Mouse (Mus musculus) frontal cortex, adult (tissue): Measurements from ENCODE around the gene Rai1.

Source experiments
- ATAC-seq: cut with Nextera tagmentation; 2 replicates; pipeline ENCODE4 v1.9.2; 2017; ENCODE audit warnings: mild to moderate bottlenecking, moderate library complexity, mixed read lengths; ENCODE audit not compliant: low TSS enrichment

Rai1 gene

DNA sequence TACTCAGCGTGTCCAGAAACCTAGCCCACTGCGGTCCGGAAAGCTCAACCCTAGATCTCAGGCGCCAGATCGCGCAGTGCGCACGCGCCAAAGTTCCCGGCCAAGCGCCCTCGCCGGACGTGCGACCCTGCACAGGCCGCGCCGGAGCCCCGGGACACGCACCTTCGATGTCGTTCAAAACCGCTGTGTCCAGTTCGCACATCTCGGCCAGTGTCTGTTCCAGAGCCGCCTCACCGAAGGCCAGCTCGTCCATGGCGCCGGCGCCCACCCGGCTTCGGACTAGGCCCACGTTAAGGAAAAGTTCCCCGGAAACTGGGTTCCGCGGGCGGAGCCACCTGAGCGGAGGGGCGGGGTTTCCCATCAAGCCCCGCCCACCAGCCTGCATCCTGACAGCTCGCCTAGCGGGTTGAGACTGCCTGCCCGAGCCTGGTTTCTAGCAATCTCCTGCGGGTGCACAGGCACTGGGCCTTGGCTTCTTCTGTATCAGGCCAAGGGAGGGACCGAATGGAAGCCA, 115.5 kb downstream of the Rai1 start:
- ATAC-seq: peak; percentile 75

DNA sequence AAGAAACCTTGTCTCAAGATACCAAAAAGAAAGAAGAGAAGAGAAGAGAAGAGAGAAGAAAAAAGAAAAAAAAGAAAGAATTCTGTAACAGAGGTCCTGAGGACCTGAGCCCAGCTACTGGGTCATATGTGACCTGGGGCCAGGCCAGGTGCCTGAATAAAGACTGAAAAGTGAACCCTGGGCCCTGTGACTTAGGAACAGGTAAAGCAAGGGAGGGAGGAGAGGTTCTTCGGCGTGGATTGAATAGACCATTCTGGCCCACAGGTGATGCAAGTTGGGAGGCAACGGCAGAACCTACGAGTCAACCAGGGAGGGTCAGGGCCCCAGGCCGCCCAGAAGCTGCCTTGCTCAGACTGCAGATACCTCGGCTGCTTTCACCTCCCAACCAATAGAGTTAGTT, 116.6 kb downstream of the Rai1 start:
- ATAC-seq: no peak

DNA sequence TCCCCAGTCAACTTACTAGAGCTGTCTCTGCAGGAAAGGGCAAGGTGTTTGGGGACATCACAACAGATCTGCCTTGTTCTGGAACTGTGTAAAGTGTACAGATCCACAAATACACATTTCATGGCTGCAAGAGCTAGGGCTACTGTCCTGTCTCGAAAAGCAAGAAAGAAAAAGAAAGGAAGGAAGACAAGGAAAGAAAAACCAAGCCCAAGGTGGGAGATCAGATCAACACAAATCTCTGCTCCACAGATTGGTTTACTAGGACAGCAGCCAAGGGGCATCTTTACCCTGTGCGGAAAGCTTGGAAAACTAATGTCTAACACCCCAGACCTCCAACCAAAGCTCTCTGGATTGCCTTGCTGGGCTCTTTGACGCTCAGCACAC, 117.3 kb downstream of the Rai1 start:
- ATAC-seq: no peak

DNA sequence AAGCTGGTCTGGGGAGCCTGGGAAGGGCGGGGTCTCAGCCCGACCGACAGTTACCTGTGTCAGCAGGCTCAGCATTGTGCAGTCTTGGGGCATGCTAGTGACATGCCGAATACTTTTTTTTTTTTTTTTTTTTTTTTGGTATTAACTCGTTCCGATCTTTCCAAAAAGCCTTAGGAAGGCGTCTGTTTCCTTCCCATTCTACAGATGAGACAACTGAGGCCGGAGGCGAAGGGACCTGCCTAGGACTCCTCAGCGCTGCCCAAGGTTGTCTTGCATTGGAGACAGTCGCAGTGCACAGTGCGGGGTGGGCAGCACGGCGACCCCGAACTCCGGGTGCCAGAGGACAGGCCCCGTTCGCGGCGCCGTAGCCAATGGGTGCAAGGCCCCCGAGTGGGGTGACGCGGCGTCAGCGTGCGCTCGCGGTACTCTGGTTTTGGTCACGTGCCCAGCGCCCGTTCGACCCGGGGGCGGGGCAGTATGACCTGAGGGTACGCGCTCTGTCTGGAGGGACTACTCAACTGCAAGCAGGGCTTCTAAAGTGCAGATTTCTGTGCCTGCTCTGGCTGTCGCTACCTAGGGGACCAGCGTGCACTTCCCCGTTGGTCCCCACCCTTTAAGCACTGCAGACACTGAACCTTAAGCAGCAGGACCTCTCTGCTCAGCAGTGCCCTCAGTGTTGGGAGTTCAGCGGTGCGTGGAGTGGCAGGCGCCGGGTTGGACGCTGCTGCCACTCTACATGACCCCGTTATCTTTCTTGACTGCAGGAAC, 117.8 kb downstream of the Rai1 start, which contains the start of gene Srebf1:
Gene Srebf1 (minus strand): TSS at position 113 of the 768 bp plus-strand sequence.
- peak; percentile 25 for ATAC-seq

DNA sequence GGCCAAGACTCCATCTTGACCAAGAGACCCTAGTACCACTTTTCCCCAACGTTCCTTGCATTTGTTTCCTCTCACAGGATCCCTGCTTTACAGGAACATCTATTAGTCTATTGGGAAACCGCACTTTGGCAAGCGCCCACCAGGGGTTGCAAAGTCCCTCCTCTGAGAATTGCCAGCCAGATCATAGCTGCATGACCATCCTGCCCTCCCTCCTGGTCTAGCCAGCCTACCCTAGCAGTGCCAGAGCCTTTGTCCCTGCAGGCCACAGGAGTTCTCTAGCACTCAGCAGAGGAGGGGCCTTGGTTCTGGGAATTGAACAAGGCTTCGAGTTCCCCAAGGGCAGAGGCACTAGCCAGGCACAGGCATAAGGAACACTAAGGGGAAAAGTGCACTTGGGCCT, 119.9 kb downstream of the Rai1 start:
- ATAC-seq: no peak

DNA sequence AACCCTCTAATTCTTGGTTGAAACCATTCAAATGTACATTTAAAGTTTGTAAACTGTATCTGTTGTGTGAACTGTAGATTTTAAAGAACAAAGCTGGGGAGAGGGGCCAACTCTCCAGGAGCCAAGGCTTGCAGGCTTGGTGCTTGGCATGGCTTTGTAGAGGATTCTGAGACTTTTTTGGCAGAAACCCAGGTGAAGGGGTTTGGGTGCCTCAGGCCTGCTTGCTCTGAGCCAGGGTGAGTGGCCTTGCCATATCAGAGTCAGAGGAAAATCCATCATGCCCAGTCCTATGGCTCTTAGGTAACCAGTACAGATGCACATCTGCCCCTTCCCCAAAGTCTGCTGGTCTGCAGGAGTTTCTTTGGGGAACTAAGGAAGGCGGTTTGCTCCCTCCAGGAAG, 121.1 kb downstream of the Rai1 start:
- no peak for ATAC-seq

DNA sequence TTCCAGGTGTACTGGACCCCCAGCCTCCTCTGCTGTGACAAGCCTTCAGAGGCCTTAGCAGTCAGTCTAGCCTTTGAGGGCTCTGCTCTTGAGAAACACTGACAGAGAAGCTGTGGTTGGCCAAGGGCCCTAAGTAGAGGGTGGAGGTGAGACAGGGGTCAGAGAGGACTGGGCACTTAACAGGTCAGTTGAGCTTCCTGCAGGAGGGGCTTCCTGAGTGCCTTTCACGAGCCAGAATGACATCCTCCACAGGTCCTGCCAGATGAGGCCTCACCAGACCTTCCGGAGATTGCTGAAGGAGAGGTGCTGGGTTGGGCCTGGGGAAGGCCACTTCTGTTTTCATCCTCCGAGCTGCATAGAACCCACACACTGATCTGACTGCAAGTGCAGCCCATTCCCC, 123.7 kb downstream of the Rai1 start:
- ATAC-seq: no peak

DNA sequence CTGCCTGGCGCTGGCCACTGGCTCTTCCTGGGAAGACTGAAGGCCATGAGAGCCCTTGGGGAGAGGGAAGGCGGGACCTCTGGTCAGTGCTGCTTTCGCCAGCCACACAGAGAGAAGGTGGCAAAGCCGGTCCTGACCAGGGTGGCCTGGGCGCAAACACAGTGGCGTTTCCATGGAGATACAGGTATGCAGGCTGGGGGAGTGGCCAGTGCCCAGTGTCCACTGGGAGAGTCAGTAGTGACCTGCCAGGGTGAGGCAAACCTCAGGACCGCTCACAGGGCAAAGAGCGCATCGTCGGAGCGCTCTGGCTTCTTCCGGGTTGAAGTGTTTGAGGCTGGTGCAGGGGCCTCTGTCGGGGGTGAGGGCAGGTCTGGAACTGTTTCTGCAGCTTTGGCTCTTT, 125.0 kb downstream of the Rai1 start:
- no peak for ATAC-seq

DNA sequence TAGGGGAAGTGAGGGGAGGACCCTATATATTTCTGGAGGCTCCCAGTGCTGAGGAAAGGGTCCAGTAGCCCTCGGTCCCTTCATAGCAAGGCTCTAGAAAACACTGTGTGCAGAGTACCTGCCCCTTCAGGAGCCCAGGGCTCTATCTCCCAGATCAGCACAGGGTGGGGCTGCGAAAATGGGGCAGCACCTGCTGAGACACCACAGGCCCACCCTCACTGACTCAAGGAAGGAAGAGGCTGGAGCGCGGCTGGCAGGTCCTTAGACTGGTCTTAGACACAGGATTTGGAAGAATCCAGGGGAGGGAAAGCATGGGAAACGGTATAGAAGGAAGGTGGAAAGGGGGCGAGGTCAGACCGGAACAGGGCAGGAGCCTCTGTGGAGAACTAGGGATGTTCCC, 125.7 kb downstream of the Rai1 start:
- no peak for ATAC-seq

DNA sequence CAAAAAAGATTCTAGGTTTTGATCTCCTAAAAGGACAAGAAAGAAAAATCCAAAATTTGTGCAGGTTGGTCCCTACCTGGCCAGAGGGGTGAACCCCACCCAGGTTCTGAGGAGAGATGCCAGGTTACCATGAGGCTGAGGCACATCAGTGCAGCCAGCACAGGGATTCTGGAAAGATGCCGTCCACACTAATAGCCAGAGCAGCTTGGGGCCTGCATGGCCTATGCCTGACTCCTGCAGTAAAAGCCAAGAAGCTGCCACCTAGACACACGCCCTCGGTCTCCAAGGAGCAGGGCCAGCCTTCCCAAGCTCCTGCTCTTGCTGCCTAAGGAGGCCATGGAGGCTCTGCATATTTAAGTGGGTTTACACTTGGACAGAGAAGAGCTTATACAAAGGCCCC, 126.5 kb downstream of the Rai1 start:
- no peak for ATAC-seq

DNA sequence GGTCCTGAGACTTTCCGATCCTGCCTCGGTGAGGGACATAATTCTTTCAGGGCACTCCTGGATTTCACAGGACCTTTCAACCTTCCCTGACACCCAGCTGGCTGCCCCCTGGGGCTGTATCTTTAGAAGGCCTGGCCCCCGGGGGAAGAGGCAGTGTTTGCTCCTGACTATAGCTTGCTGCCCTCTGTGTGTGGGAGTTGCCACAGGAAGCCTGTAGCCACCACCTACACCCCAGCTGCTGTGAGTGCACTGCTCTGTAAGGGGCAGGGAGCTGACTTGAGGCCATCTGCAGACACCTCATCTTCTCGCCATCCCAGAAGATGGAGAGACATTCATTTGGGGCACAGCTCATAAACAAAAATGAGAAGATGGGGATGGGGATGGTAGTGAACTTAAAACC, 127.1 kb downstream of the Rai1 start:
- ATAC-seq: no peak

DNA sequence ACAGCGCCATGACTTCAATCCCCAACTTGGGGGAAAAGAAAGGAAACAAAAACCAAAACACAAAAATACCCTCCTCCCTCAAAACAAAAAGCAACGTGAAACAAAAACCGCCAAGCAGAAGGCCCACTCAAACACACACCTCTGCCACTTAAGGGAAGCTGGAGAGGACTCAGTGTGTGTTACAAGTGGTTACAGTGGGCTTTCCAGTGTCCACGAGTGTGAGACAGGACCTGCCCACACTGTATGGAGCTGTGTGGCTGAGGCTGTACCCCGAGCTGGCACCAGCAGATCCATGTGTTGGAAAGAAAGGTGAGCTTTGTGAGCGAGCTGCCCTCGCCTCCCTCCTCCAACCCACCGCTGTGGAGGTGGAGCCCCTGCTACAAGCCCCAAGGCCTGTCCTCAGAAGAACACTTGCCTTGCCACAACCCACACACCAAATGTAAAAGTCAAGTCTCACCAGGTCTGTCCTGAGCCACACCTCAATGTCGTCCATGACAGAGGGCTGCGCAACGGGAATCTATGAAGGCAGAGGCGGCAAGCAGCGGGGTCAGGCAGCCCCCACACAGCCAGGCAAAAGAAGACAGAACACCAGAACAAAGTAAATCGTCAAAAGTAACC, 127.7 kb downstream of the Rai1 start:
- ATAC-seq: no peak

DNA sequence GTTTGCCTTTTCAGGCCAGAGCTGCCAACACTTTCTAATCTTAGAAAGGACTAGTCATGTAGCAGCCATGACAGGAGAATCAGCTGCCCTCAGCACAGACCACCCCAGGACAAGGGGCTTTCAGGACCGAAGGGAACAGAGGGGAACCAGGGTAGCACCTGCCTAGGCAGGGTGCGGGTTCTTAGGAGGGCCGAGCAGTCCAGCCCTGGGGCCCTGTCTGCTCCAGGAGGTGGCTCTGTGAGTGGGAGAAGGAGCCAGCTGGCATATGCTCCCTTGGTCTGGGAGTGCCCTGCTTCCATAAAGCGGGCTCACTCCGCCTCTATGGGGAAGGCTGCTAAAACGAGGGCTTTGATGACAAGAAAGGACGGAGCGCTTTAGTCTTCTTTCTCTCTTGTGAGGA, 128.4 kb downstream of the Rai1 start:
- ATAC-seq: peak; percentile 70

DNA sequence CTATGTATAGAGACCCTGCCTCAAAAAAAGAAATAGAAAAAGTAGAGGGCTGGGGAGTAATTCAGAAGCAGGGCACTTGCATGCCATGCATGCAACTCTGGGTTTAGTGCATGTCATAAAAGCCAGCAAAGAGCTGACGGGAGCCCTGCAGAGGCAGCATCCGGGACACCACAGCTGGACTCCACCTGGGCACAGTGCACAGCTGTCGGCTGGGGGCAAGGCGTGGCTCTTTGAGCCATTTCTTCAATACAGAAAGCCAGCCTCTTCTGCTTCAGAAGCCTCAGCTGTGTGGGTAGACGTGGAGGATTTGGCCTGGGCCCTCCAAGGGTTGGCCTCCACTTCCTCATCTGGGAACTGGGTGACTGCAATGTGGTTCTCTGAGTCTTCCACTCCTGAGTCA, 130.5 kb downstream of the Rai1 start:
- ATAC-seq: no peak

DNA sequence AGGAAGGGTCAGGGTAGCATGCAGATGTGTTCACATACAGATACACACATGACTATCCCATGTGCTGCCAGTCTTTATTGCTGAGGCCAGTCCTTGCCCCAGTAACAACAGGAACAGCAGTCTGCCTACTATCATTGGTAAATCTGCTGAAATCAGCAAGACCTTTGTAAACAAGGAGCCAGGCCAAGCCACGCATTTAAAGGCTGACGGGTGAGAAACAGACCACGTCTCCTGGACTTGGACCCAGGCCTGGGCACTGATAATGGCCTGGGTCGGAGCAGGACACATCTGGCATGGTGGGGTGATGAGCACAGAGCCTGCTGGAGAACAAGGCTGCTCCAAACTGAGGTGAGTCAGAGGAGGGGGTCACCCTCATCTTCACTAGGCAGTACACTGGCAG, 135.7 kb downstream of the Rai1 start:
- ATAC-seq: no peak

DNA sequence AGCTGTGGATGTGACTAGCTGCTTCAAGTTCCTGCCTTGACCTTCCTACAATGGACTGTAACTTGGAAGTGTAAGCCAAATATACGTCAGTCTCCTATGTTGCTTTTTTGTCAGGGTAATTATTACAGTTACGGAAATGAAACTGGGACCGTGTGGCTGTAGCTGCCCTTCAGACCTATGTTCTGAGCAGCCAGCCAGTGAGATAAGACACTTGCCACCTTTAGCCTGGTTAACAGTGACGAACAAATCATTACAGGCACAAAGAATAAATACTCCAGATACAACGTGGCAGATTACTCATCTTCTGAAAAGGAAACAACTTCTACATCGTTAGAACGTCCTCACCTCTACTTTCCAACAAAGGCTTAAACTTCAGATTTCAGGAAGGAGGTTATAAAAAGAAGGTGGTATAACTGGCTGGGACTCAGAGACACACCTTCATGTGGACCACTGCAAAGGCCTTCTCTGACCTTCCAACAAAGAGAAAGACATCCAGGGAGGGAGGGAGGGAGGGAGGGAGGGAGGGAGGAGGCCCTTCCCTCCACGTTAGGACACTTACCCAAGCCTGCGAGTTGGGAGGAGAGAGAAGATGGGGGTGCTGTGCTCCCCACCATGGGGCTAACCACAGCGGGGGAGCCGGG, 139.8 kb downstream of the Rai1 start:
- no peak for ATAC-seq

DNA sequence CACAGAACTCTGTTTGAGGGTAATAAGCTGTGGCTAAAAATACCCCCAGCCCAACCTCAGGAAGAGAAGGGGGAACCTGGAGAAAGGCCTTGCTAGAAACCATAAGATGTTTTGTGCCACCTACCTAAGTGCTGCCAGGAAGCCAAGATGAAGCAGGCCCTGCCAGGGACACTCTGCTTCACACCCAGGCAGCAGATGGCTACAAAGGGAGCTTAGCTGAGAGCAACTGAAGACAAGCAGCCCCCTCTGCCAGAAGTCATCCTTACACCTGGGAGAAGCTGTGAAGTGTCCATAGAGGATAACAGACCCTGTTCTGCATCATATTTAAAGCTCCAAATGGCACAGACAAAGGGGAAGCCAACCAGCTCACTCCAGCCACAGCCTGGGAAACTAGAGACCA, 141.3 kb downstream of the Rai1 start:
- ATAC-seq: peak; percentile 59

DNA sequence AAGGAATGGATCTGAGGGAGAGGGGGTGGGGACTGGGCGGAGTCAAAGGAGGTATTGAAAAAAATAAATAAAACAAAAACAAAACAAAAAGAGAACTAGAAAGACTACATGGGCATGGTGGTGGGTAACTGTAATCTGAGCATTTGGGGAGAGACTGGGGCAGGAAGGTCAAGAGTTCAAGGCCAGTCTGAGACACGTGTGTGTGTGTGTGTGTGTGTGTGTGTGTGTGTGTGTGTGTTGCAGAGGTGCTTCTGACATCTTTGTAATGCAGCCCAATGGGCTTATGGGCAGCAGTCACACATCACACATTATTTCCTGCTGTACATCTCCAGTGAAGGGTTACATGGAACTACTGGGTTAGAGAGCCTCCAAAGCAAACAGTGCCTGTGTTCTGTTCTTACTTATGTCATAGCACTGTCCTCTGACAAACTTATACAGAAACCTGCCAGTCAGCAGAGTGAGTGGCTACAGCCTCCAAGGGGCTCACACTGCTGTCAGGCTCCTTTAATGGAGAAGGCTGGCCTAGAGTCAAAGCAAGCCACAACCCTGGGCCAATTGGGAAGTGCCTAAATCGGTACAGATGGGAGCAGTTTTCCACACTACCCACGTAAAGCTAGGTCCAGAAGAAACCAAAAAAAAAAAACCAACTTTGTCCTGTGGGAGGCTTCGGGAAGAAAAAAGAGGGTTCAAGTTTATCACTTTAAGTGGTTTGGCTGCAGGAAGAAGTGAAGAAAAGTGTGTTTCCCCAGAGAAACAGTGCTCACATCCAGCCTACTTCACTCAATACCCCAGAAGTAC, 143.1 kb downstream of the Rai1 start:
- ATAC-seq: peak; percentile 44; the same call in 1 of the 2 replicates
